ENCODE assay signal across 8 mouse cellular contexts in the genomic region with DNA sequence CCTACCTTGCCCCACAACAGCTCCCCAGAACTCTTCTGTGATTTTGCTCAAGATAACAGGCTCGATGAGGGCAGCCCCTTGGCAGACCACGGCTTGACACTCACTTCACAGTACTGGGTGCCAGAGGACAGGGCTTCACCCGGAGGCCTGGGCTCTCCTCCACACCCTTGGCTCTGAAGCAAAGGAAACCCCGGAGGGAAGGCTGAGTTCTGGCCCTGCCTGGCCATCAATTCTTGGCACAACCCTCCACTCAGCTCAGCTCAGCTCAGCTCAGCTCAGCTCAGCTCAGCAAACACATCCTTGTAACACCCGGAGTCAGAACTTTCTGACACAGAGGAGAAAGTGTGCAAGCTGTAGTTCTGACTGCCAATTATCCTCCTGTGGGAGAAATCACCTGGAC. TPM values are rescaled to one million over a fixed set of nuclear protein-coding genes. Genes with fewer than 3 reads are reported as not detected.
A peak's percentile ranks its signal among the peaks of the same experiment; 100 is the strongest.
DNase-seq lines count a peak whose midpoint lies in the region; ATAC-seq and TF ChIP-seq lines count a peak whose summit lies in the region.

No protein-coding gene starts in this region.

- TF ChIP-seq EP300 in heart, postnatal 0 days (IDR thresholded peaks at IDR 0.05; ENCODE audit: low read depth) = no peak

- DNase-seq in kidney, adult 2 months = peak; percentile 79
- DNase-seq in kidney, adult 18-20 months = no peak
- no peak for DNase-seq in forebrain, embryonic 11.5 days (ENCODE audit: low spot score)
- DNase-seq in heart, postnatal 0 days (ENCODE audit: low spot score) = peak; percentile 58
- DNase-seq in lung, embryonic 14.5 days = peak; percentile 83
- DNase-seq in testis, postnatal 10 days (ENCODE audit: low spot score) = peak; percentile 66
- DNase-seq in layer of hippocampus, adult 9-10 months (ENCODE audit: low spot score) = no peak

- H3K27ac ChIP-seq in kidney, adult 2 months (ENCODE audit: insufficient read depth, low read depth, low read length) = no peak overlapping the region
- peak overlapping the region; percentile 7; the same call in 1 of the 2 replicates for H3K27ac ChIP-seq in forebrain, embryonic 11.5 days (ENCODE audit: low read depth, low read length)
- peak overlapping the region; percentile 17 for H3K27ac ChIP-seq in heart, postnatal 0 days (ENCODE audit: low read depth)
- peak overlapping the region; percentile 87 for H3K27ac ChIP-seq in lung, embryonic 14.5 days (ENCODE audit: low read depth)

- no peaks in the 10 kb centered on the region for H3K9me3 ChIP-seq in forebrain, embryonic 11.5 days (ENCODE audit: control insufficient read depth, low read length)
- no peaks in the 10 kb centered on the region for H3K9me3 ChIP-seq in heart, postnatal 0 days (replicated peaks; ENCODE audit: control insufficient read depth, low read length)
- no peaks in the 10 kb centered on the region for H3K9me3 ChIP-seq in lung, embryonic 14.5 days (ENCODE audit: low read depth, low read length)

- no peaks in the 10 kb centered on the region for H3K36me3 ChIP-seq in kidney, adult 2 months (ENCODE audit: control insufficient read depth, insufficient read depth, low read length)
- H3K36me3 ChIP-seq in forebrain, embryonic 11.5 days (ENCODE audit: control insufficient read depth, insufficient read depth, low read length) = no peaks in the 10 kb centered on the region
- H3K36me3 ChIP-seq in heart, postnatal 0 days (replicated peaks; ENCODE audit: control insufficient read depth, insufficient read depth, low read length) = no peaks in the 10 kb centered on the region
- no peaks in the 10 kb centered on the region for H3K36me3 ChIP-seq in lung, embryonic 14.5 days (ENCODE audit: insufficient read depth)

- H3K9ac ChIP-seq in forebrain, embryonic 11.5 days (ENCODE audit: low read length) = no peak overlapping the region
- no peak overlapping the region for H3K9ac ChIP-seq in heart, postnatal 0 days (replicated peaks; ENCODE audit: low read depth, low read length)
- peak overlapping the region; percentile 9; the same call in 1 of the 2 replicates for H3K9ac ChIP-seq in lung, embryonic 14.5 days

- H3K4me1 ChIP-seq in kidney, adult 2 months (ENCODE audit: control insufficient read depth, insufficient read depth, low read length) = peaks cover 26% of the 10 kb centered on the region
- peaks cover 45% of the 10 kb centered on the region for H3K4me1 ChIP-seq in forebrain, embryonic 11.5 days (replicated peaks; ENCODE audit: control insufficient read depth, insufficient read depth, low read length)
- peaks cover 66% of the 10 kb centered on the region for H3K4me1 ChIP-seq in heart, postnatal 0 days (ENCODE audit: control insufficient read depth, insufficient read depth)
- H3K4me1 ChIP-seq in lung, embryonic 14.5 days (ENCODE audit: insufficient read depth) = peaks cover 47% of the 10 kb centered on the region

- H3K4me2 ChIP-seq in forebrain, embryonic 11.5 days (ENCODE audit: low read depth, low read length, severe bottlenecking) = no peak overlapping the region
- 0 out of 2 replicates have a peak overlapping the region, but pooled peaks have one; percentile 8 for H3K4me2 ChIP-seq in heart, postnatal 0 days (ENCODE audit: low read depth, low read length)
- peak overlapping the region; percentile 29 for H3K4me2 ChIP-seq in lung, embryonic 14.5 days

- 26% methylated on average over 5 of the region's 5 CpGs for WGBS in kidney, adult 2 months
- 81% methylated on average over 5 of the region's 5 CpGs for WGBS in forebrain, embryonic 11.5 days
- 9% methylated on average over 5 of the region's 5 CpGs for WGBS in heart, postnatal 0 days
- WGBS in lung, embryonic 14.5 days = 11% methylated on average over 5 of the region's 5 CpGs

- TF ChIP-seq CTCF in kidney, adult 2 months (conservative IDR thresholded peaks at IDR 0.05; ENCODE audit: insufficient read depth, insufficient read length, low read depth, low read length) = no peak
- no peak for TF ChIP-seq CTCF in heart, postnatal 0 days (IDR thresholded peaks at IDR 0.05; ENCODE audit: low read depth)
- TF ChIP-seq CTCF in lung, embryonic 14.5 days (IDR thresholded peaks at IDR 0.05; ENCODE audit: low read depth) = no peak

- no peak overlapping the region for H3K4me3 ChIP-seq in kidney, adult 2 months (ENCODE audit: insufficient read depth, low read depth, low read length)
- no peak overlapping the region for H3K4me3 ChIP-seq in forebrain, embryonic 11.5 days (ENCODE audit: low read depth, low read length)
- no peak overlapping the region for H3K4me3 ChIP-seq in heart, postnatal 0 days (ENCODE audit: low read depth, low read length)
- no peak overlapping the region for H3K4me3 ChIP-seq in lung, embryonic 14.5 days (ENCODE audit: low read depth, low read length)

- ATAC-seq in forebrain, embryonic 11.5 days (replicated peaks; ENCODE audit: low FRiP score) = no peak
- ATAC-seq in heart, postnatal 0 days (ENCODE audit: insufficient read depth, low read depth) = peak; percentile 45
- ATAC-seq in lung, embryonic 14.5 days (ENCODE audit: insufficient read depth) = peak; percentile 48
- no peak for ATAC-seq in activated CD4-positive, CD25-positive, alpha-beta regulatory T cell, adult 4 months

- no peak for TF ChIP-seq POLR2A in kidney, adult 2 months (IDR thresholded peaks at IDR 0.05; ENCODE audit: low read depth, low read length)

- no peaks in the 10 kb centered on the region for H3K27me3 ChIP-seq in kidney, adult 2 months (replicated peaks; ENCODE audit: control insufficient read depth, insufficient read depth, low read length)
- H3K27me3 ChIP-seq in forebrain, embryonic 11.5 days (ENCODE audit: control insufficient read depth, insufficient read depth, low read length) = no peaks in the 10 kb centered on the region
- no peaks in the 10 kb centered on the region for H3K27me3 ChIP-seq in heart, postnatal 0 days (ENCODE audit: control insufficient read depth, insufficient read depth, low read length)
- no peaks in the 10 kb centered on the region for H3K27me3 ChIP-seq in lung, embryonic 14.5 days (ENCODE audit: insufficient read depth, low read length)

RNA-seq across cellular contexts. Expression of a gene that starts 30.3 kb away (rescaled TPM):
- polyA plus RNA-seq in kidney, adult 2 months (2012; rRNA removed) = 32.0 and 38.8 TPM in 2 replicates
- polyA plus RNA-seq in forebrain, embryonic 11.5 days (2014; fragmentation: Nextera tagmentation; extraction: Ambion mirVana) = 27.3 and 29.5 TPM in 2 replicates
- 21.6 and 73.8 TPM in 2 replicates for total RNA-seq in heart, postnatal 0 days (2014; rRNA removed; ENCODE audit: low replicate concordance)
- 14.3 and 15.5 TPM in 2 replicates for polyA plus RNA-seq in heart, postnatal 0 days (2015; fragmentation: Nextera tagmentation; extraction: Ambion mirVana)
- polyA plus RNA-seq in lung, embryonic 14.5 days (2014; fragmentation: Nextera tagmentation; extraction: Ambion mirVana) = 34.9 and 36.5 TPM in 2 replicates
- 1 to 10 TPM; 2.9 to 8.0 TPM for polyA plus RNA-seq in activated CD4-positive, CD25-positive, alpha-beta regulatory T cell, adult 4 months (2017; shearing (Covaris generic))

Comparison
In these comparisons a context has a peak if more than half of its experiments do, and no peak if none do; other contexts are left out.
1. DNase-seq: peak in kidney, adult 2 months (single experiment), heart, postnatal 0 days (single experiment), lung, embryonic 14.5 days (single experiment) and testis, postnatal 10 days (single experiment); none in kidney, adult 18-20 months (single experiment), forebrain, embryonic 11.5 days (single experiment) and layer of hippocampus, adult 9-10 months (single experiment).
2. ATAC-seq: peak in heart, postnatal 0 days (single experiment) and lung, embryonic 14.5 days (single experiment); none in forebrain, embryonic 11.5 days (single experiment) and activated CD4-positive, CD25-positive, alpha-beta regulatory T cell, adult 4 months (single experiment).